Mouse (Mus musculus): ENCODE data around the gene Islr2. TPM values are rescaled to one million over a fixed set of nuclear protein-coding genes. Genes with fewer than 3 reads are reported as not detected.

Gene Islr2
- polyA plus RNA-seq, 1 experiment from 2014 or later, result 1.3 TPM

GRCm38 (mm10) chr9:58162173-58162572, 41.9 kb downstream of the Islr2 start:
- H3K27ac ChIP-seq (ENCODE audit: low read length), result no peak overlapping the region
- peaks cover 5% of the 10 kb centered on the region; the same call in 1 of the 2 replicates for H3K9me3 ChIP-seq (replicated peaks; ENCODE audit: control insufficient read depth, low read length)
- no peak overlapping the region for H3K4me3 ChIP-seq (replicated peaks; ENCODE audit: low read length)
- H3K36me3 ChIP-seq (ENCODE audit: control insufficient read depth, insufficient read depth, low read length), result no peaks in the 10 kb centered on the region
- H3K4me2 ChIP-seq (ENCODE audit: low read depth, low read length), result no peak overlapping the region
- no peak overlapping the region for H3K9ac ChIP-seq (ENCODE audit: low read length)
- H3K27me3 ChIP-seq (ENCODE audit: control insufficient read depth, insufficient read depth, low read length), result no peaks in the 10 kb centered on the region
- no peak for ATAC-seq (ENCODE audit: insufficient read depth, low FRiP score)
- 84% methylated on average over 3 of the region's 3 CpGs for WGBS
- H3K4me1 ChIP-seq (ENCODE audit: control insufficient read depth, insufficient read depth, low read length), result peaks cover 29% of the 10 kb centered on the region

- H3K4me2 ChIP-seq (ENCODE audit: low read depth, low read length), result 0 out of 2 replicates have a peak overlapping the region, but pooled peaks have one; percentile 66
- ATAC-seq (ENCODE audit: insufficient read depth, low FRiP score), result no peak
Measured at GRCm38 (mm10) chr9:58160315-58160714, 43.8 kb downstream of the Islr2 start.

GRCm38 (mm10) chr9:58159855-58160254, 44.3 kb downstream of the Islr2 start:
- Histone ChIP-seq H3K36me3 (ENCODE audit: control insufficient read depth, insufficient read depth, low read length) (no peaks in the 10 kb centered on the region), H3K4me2 (ENCODE audit: low read depth, low read length) (peak overlapping the region; percentile 66), H3K27me3 (ENCODE audit: control insufficient read depth, insufficient read depth, low read length) (no peaks in the 10 kb centered on the region), H3K4me1 (ENCODE audit: control insufficient read depth, insufficient read depth, low read length) (peaks cover 51% of the 10 kb centered on the region), H3K27ac (ENCODE audit: low read length) (peak overlapping the region; percentile 99), H3K9me3 (replicated peaks; ENCODE audit: control insufficient read depth, low read length) (no peaks in the 10 kb centered on the region), H3K9ac (ENCODE audit: low read length) (peak overlapping the region; percentile 49), H3K4me3 (replicated peaks; ENCODE audit: low read length) (no peak overlapping the region)
- ATAC-seq (ENCODE audit: insufficient read depth, low FRiP score), result 0 out of 2 replicates have a peak, but pooled peaks have one; percentile 9
- 32% methylated on average over 4 of the region's 4 CpGs for WGBS

More at GRCm38 (mm10) chr9:58160315-58160714, 43.8 kb downstream of the Islr2 start:
- Histone ChIP-seq H3K9me3 (replicated peaks; ENCODE audit: control insufficient read depth, low read length) (no peaks in the 10 kb centered on the region), H3K36me3 (ENCODE audit: control insufficient read depth, insufficient read depth, low read length) (no peaks in the 10 kb centered on the region), H3K27ac (ENCODE audit: low read length) (peak overlapping the region; percentile 99), H3K4me3 (replicated peaks; ENCODE audit: low read length) (no peak overlapping the region), H3K9ac (ENCODE audit: low read length) (peak overlapping the region; percentile 49), H3K27me3 (ENCODE audit: control insufficient read depth, insufficient read depth, low read length) (no peaks in the 10 kb centered on the region), H3K4me1 (ENCODE audit: control insufficient read depth, insufficient read depth, low read length) (peaks cover 46% of the 10 kb centered on the region)
- 58% methylated on average over 5 of the region's 5 CpGs for WGBS

- H3K4me3 ChIP-seq (replicated peaks; ENCODE audit: low read length), result peak overlapping the region; percentile 45
- 11% methylated on average over 7 of the region's 7 CpGs for WGBS
- peak overlapping the region; percentile 74 for H3K9ac ChIP-seq (ENCODE audit: low read length)
- H3K36me3 ChIP-seq (ENCODE audit: control insufficient read depth, insufficient read depth, low read length), result no peaks in the 10 kb centered on the region
- H3K4me2 ChIP-seq (ENCODE audit: low read depth, low read length), result peak overlapping the region; percentile 66
- peak overlapping the region; percentile 99 for H3K27ac ChIP-seq (ENCODE audit: low read length)
- H3K4me1 ChIP-seq (ENCODE audit: control insufficient read depth, insufficient read depth, low read length), result peaks cover 61% of the 10 kb centered on the region
- ATAC-seq (ENCODE audit: insufficient read depth, low FRiP score), result peak; percentile 90
- H3K27me3 ChIP-seq (ENCODE audit: control insufficient read depth, insufficient read depth, low read length), result no peaks in the 10 kb centered on the region
- no peaks in the 10 kb centered on the region for H3K9me3 ChIP-seq (replicated peaks; ENCODE audit: control insufficient read depth, low read length)
Measured at GRCm38 (mm10) chr9:58158541-58159311, 45.4 kb downstream of the Islr2 start.

- no peaks in the 10 kb centered on the region for H3K27me3 ChIP-seq (ENCODE audit: control insufficient read depth, insufficient read depth, low read length)
- 64% methylated on average over 13 of the region's 13 CpGs for WGBS
- no peak for ATAC-seq (ENCODE audit: insufficient read depth, low FRiP score)
- H3K9me3 ChIP-seq (replicated peaks; ENCODE audit: control insufficient read depth, low read length), result no peaks in the 10 kb centered on the region
- no peaks in the 10 kb centered on the region for H3K36me3 ChIP-seq (ENCODE audit: control insufficient read depth, insufficient read depth, low read length)
- peak overlapping the region; percentile 66 for H3K4me2 ChIP-seq (ENCODE audit: low read depth, low read length)
- H3K4me3 ChIP-seq (replicated peaks; ENCODE audit: low read length), result peak overlapping the region; percentile 45
- H3K27ac ChIP-seq (ENCODE audit: low read length), result peak overlapping the region; percentile 99
- H3K4me1 ChIP-seq (ENCODE audit: control insufficient read depth, insufficient read depth, low read length), result peaks cover 70% of the 10 kb centered on the region
- H3K9ac ChIP-seq (ENCODE audit: low read length), result peak overlapping the region; percentile 74
Measured at GRCm38 (mm10) chr9:58157838-58158237, 46.3 kb downstream of the Islr2 start.

GRCm38 (mm10) chr9:58156819-58157560, 47.1 kb downstream of the Islr2 start:
- no peaks in the 10 kb centered on the region for H3K27me3 ChIP-seq (ENCODE audit: control insufficient read depth, insufficient read depth, low read length)
- H3K9ac ChIP-seq (ENCODE audit: low read length), result peak overlapping the region; percentile 60
- H3K4me3 ChIP-seq (replicated peaks; ENCODE audit: low read length), result peak overlapping the region; percentile 45
- H3K4me2 ChIP-seq (ENCODE audit: low read depth, low read length), result peak overlapping the region; percentile 66
- no peak for ATAC-seq (ENCODE audit: insufficient read depth, low FRiP score)
- no peaks in the 10 kb centered on the region for H3K9me3 ChIP-seq (replicated peaks; ENCODE audit: control insufficient read depth, low read length)
- WGBS, result 83% methylated on average over 22 of the region's 22 CpGs
- peak overlapping the region; percentile 99 for H3K27ac ChIP-seq (ENCODE audit: low read length)
- H3K4me1 ChIP-seq (ENCODE audit: control insufficient read depth, insufficient read depth, low read length), result peaks cover 68% of the 10 kb centered on the region
- H3K36me3 ChIP-seq (ENCODE audit: control insufficient read depth, insufficient read depth, low read length), result no peaks in the 10 kb centered on the region

GRCm38 (mm10) chr9:58155366-58155765, 48.8 kb downstream of the Islr2 start:
- no peaks in the 10 kb centered on the region for H3K36me3 ChIP-seq (ENCODE audit: control insufficient read depth, insufficient read depth, low read length)
- H3K4me3 ChIP-seq (replicated peaks; ENCODE audit: low read length), result 0 out of 2 replicates have a peak overlapping the region, but pooled peaks have one; percentile 7
- WGBS, result 37% methylated on average over 3 of the region's 3 CpGs
- peak overlapping the region; percentile 25 for H3K4me2 ChIP-seq (ENCODE audit: low read depth, low read length)
- H3K4me1 ChIP-seq (ENCODE audit: control insufficient read depth, insufficient read depth, low read length), result peaks cover 66% of the 10 kb centered on the region
- ATAC-seq (ENCODE audit: insufficient read depth, low FRiP score), result no peak
- no peaks in the 10 kb centered on the region for H3K9me3 ChIP-seq (replicated peaks; ENCODE audit: control insufficient read depth, low read length)
- peak overlapping the region; percentile 3 for H3K27ac ChIP-seq (ENCODE audit: low read length)
- no peaks in the 10 kb centered on the region for H3K27me3 ChIP-seq (ENCODE audit: control insufficient read depth, insufficient read depth, low read length)
- no peak overlapping the region for H3K9ac ChIP-seq (ENCODE audit: low read length)

GRCm38 (mm10) chr9:58153095-58153494, 51.0 kb downstream of the Islr2 start:
- no peaks in the 10 kb centered on the region for H3K27me3 ChIP-seq (ENCODE audit: control insufficient read depth, insufficient read depth, low read length)
- H3K4me1 ChIP-seq (ENCODE audit: control insufficient read depth, insufficient read depth, low read length), result peaks cover 48% of the 10 kb centered on the region
- H3K9me3 ChIP-seq (replicated peaks; ENCODE audit: control insufficient read depth, low read length), result no peaks in the 10 kb centered on the region
- WGBS, result 57% methylated on average over 3 of the region's 3 CpGs
- ATAC-seq (ENCODE audit: insufficient read depth, low FRiP score), result no peak
- no peak overlapping the region for H3K4me3 ChIP-seq (replicated peaks; ENCODE audit: low read length)
- 0 out of 2 replicates have a peak overlapping the region, but pooled peaks have one; percentile 0 for H3K9ac ChIP-seq (ENCODE audit: low read length)
- peak overlapping the region; percentile 5; the same call in 1 of the 2 replicates for H3K4me2 ChIP-seq (ENCODE audit: low read depth, low read length)
- no peaks in the 10 kb centered on the region for H3K36me3 ChIP-seq (ENCODE audit: control insufficient read depth, insufficient read depth, low read length)
- peak overlapping the region; percentile 63 for H3K27ac ChIP-seq (ENCODE audit: low read length)

All from stomach, embryonic 16.5 days (tissue).